Mouse (Mus musculus) frontal cortex, adult 2 months (tissue): ENCODE measurements around the gene Hoxa6. TPM values are rescaled to one million over a fixed set of nuclear protein-coding genes. Genes with fewer than 3 reads are reported as not detected.

Experiments used
- polyA plus RNA-seq: library from polyadenylated mRNA; depleted of rRNA; stranded (reverse); fragments of >200 nt; gene quantifications from 2 replicates; pipeline ENCODE4 v1.2.3, GENCODE M21; 2012; rRNA removed

Hoxa6 gene
- polyA plus RNA-seq, 1 experiment, result not detected

Other genes starting within 250 kb of the Hoxa6 start
- 8.8 and 12.8 TPM in 2 replicates for gene Skap2, start 196.2 kb downstream of the Hoxa6 start, polyA plus RNA-seq
- 0.04 TPM in 1 of 2 replicates, not detected in the other for gene Hoxa1, start 50.4 kb downstream of the Hoxa6 start, polyA plus RNA-seq
- not detected in 2 replicates for gene Hoxa2, start 43.9 kb downstream of the Hoxa6 start, polyA plus RNA-seq
- not detected in 2 replicates for gene 5730596B20Rik, start 31.2 kb downstream of the Hoxa6 start, polyA plus RNA-seq
- 0.06 TPM in 1 of 2 replicates, not detected in the other for gene Hoxa4, start 17.0 kb downstream of the Hoxa6 start, polyA plus RNA-seq
- gene Hoxa5, start 4.1 kb downstream of the Hoxa6 start, polyA plus RNA-seq, result 0.11 TPM in 1 of 2 replicates, not detected in the other
- gene Hoxa3, start 4.6 kb upstream of the Hoxa6 start, polyA plus RNA-seq, result not detected in 2 replicates
- gene Gm28308, start 4.6 kb upstream of the Hoxa6 start, polyA plus RNA-seq, result not detected in 2 replicates
- gene Hoxa7, start 13.1 kb upstream of the Hoxa6 start, polyA plus RNA-seq, result 0.17 TPM in 1 of 2 replicates, not detected in the other
- gene Hoxa9, start 22.4 kb upstream of the Hoxa6 start, polyA plus RNA-seq, result not detected in 2 replicates
- gene Hoxa10, start 32.1 kb upstream of the Hoxa6 start, polyA plus RNA-seq, result 0.27 TPM in 1 of 2 replicates, not detected in the other
- gene Hoxa11, start 37.1 kb upstream of the Hoxa6 start, polyA plus RNA-seq, result 0.04 and 0.21 TPM in 2 replicates
- gene Hoxa13, start 52.2 kb upstream of the Hoxa6 start, polyA plus RNA-seq, result not detected in 2 replicates
- not detected in 2 replicates for gene Evx1, start 104.8 kb upstream of the Hoxa6 start, polyA plus RNA-seq